In genomic region chr5:64975121-64975520, GRCm38 (mm10) we compare ENCODE assay signal across 29 mouse cellular contexts. TPM values are rescaled to one million over a fixed set of nuclear protein-coding genes. Genes with fewer than 3 reads are reported as not detected.
A peak's percentile ranks its signal among the peaks of the same experiment; 100 is the strongest.
DNase-seq lines count a peak whose midpoint lies in the region; ATAC-seq and TF ChIP-seq lines count a peak whose summit lies in the region.
"Had no signal": no experiment of that assay in that cellular context is flagged by ENCODE, and none has a peak within 500 bp of the region (broad histone marks: within the 10 kb centered on the region; RNA-seq: fewer than 3 reads in every experiment).

No protein-coding gene starts in this region.

- H3K9me3 ChIP-seq in intestine, embryonic 16.5 days (ENCODE audit: control insufficient read depth, low read length): no peaks in the 10 kb centered on the region
- no peaks in the 10 kb centered on the region for H3K9me3 ChIP-seq in intestine, embryonic 15.5 days
- H3K9me3 ChIP-seq in liver, embryonic 16.5 days (replicated peaks; ENCODE audit: control insufficient read depth, low read length): no peaks in the 10 kb centered on the region
- H3K9me3 ChIP-seq in liver, embryonic 11.5 days (ENCODE audit: control insufficient read depth, low read length): no peaks in the 10 kb centered on the region
- no peaks in the 10 kb centered on the region for H3K9me3 ChIP-seq in intestine, postnatal 0 days (ENCODE audit: control insufficient read depth)
- H3K9me3 ChIP-seq: embryonic facial prominence, embryonic 12.5 days; embryonic facial prominence, embryonic 15.5 days; forebrain, embryonic 12.5 days; forebrain, embryonic 15.5 days; heart, embryonic 10.5 days; heart, embryonic 15.5 days; hindbrain, embryonic 10.5 days; hindbrain, embryonic 13.5 days had no signal

- 0 out of 2 replicates have a peak, but pooled peaks have one; percentile 18 for TF ChIP-seq POLR2A in embryonic fibroblast, embryonic 13.5 days (IDR thresholded peaks at IDR 0.05; ENCODE audit: low read depth, low read length)

- H3K36me3 ChIP-seq in intestine, embryonic 16.5 days (ENCODE audit: control insufficient read depth, insufficient read depth, low read length): no peaks in the 10 kb centered on the region
- H3K36me3 ChIP-seq in intestine, embryonic 15.5 days: no peaks in the 10 kb centered on the region
- peaks cover 3% of the 10 kb centered on the region; the same call in 1 of the 2 replicates for H3K36me3 ChIP-seq in liver, embryonic 16.5 days (ENCODE audit: control insufficient read depth, insufficient read depth)
- H3K36me3 ChIP-seq in liver, embryonic 11.5 days (ENCODE audit: control insufficient read depth, insufficient read depth, low read length): no peaks in the 10 kb centered on the region
- peaks cover 5% of the 10 kb centered on the region; the same call in 1 of the 2 replicates for H3K36me3 ChIP-seq in intestine, postnatal 0 days (ENCODE audit: control insufficient read depth, insufficient read depth)
- H3K36me3 ChIP-seq: forebrain, embryonic 12.5 days; forebrain, embryonic 15.5 days; hindbrain, embryonic 10.5 days; hindbrain, embryonic 13.5 days had no signal

- H3K4me3 ChIP-seq in intestine, embryonic 16.5 days (ENCODE audit: low read length): no peak overlapping the region
- no peak overlapping the region for H3K4me3 ChIP-seq in intestine, embryonic 15.5 days (replicated peaks)
- H3K4me3 ChIP-seq in liver, embryonic 16.5 days (ENCODE audit: low read depth, low read length): no peak overlapping the region
- H3K4me3 ChIP-seq in liver, embryonic 11.5 days (ENCODE audit: low read depth, low read length): no peak overlapping the region
- no peak overlapping the region for H3K4me3 ChIP-seq in embryonic fibroblast, embryonic 13.5 days (ENCODE audit: insufficient read depth, low read length)
- H3K4me3 ChIP-seq in intestine, postnatal 0 days (ENCODE audit: low read depth, low read length): no peak overlapping the region
- H3K4me3 ChIP-seq: embryonic facial prominence, embryonic 12.5 days; embryonic facial prominence, embryonic 15.5 days; erythroblast, embryonic 14.5 days; forebrain, embryonic 12.5 days; forebrain, embryonic 15.5 days; gastrocnemius, adult 2 months; heart, embryonic 10.5 days; heart, embryonic 15.5 days; hindbrain, embryonic 10.5 days; hindbrain, embryonic 13.5 days had no signal

- H3K9ac ChIP-seq in intestine, embryonic 16.5 days (ENCODE audit: low read depth, low read length): no peak overlapping the region
- H3K9ac ChIP-seq in intestine, embryonic 15.5 days: no peak overlapping the region
- no peak overlapping the region for H3K9ac ChIP-seq in liver, embryonic 16.5 days (ENCODE audit: low read depth, low read length)
- no peak overlapping the region for H3K9ac ChIP-seq in liver, embryonic 11.5 days (ENCODE audit: low read depth, low read length)
- no peak overlapping the region for H3K9ac ChIP-seq in intestine, postnatal 0 days (ENCODE audit: low read depth, low read length)
- H3K9ac ChIP-seq: embryonic facial prominence, embryonic 12.5 days; embryonic facial prominence, embryonic 15.5 days; forebrain, embryonic 12.5 days; forebrain, embryonic 15.5 days; heart, embryonic 15.5 days; hindbrain, embryonic 13.5 days had no signal

- H3K27ac ChIP-seq in intestine, embryonic 16.5 days (ENCODE audit: low read length): no peak overlapping the region
- H3K27ac ChIP-seq in intestine, embryonic 15.5 days: no peak overlapping the region
- no peak overlapping the region for H3K27ac ChIP-seq in liver, embryonic 16.5 days (ENCODE audit: low read length)
- H3K27ac ChIP-seq in liver, embryonic 11.5 days (ENCODE audit: low read depth, low read length): no peak overlapping the region
- H3K27ac ChIP-seq in embryonic fibroblast, embryonic 13.5 days (ENCODE audit: insufficient read depth, low read length): no peak overlapping the region
- no peak overlapping the region for H3K27ac ChIP-seq in intestine, postnatal 0 days (ENCODE audit: low read depth, low read length)
- H3K27ac ChIP-seq: embryonic facial prominence, embryonic 12.5 days; embryonic facial prominence, embryonic 15.5 days; forebrain, embryonic 12.5 days; forebrain, embryonic 15.5 days; gastrocnemius, adult 2 months; heart, embryonic 10.5 days; heart, embryonic 15.5 days; hindbrain, embryonic 10.5 days; hindbrain, embryonic 13.5 days had no signal

- 0 out of 2 replicates have a peak, but pooled peaks have one; percentile 18 for ATAC-seq in intestine, embryonic 16.5 days
- no peak for ATAC-seq in intestine, embryonic 15.5 days
- ATAC-seq in liver, embryonic 16.5 days (ENCODE audit: low read depth): 0 out of 2 replicates have a peak, but pooled peaks have one; percentile 16
- no peak for ATAC-seq in liver, embryonic 11.5 days (replicated peaks; ENCODE audit: low FRiP score)
- ATAC-seq in intestine, postnatal 0 days: no peak
- ATAC-seq: CD4-positive, CD25-positive, alpha-beta regulatory T cell, adult 4 months; forebrain, embryonic 15.5 days; hindbrain, embryonic 16.5 days had no signal

- H3K4me2 ChIP-seq in intestine, embryonic 16.5 days (ENCODE audit: low read depth, low read length): no peak overlapping the region
- no peak overlapping the region for H3K4me2 ChIP-seq in intestine, embryonic 15.5 days (replicated peaks)
- H3K4me2 ChIP-seq in liver, embryonic 16.5 days (ENCODE audit: low read depth, low read length): no peak overlapping the region
- no peak overlapping the region for H3K4me2 ChIP-seq in liver, embryonic 11.5 days
- 0 out of 2 replicates have a peak overlapping the region, but pooled peaks have one; percentile 13 for H3K4me2 ChIP-seq in intestine, postnatal 0 days (replicated peaks; ENCODE audit: low read depth)
- H3K4me2 ChIP-seq: embryonic facial prominence, embryonic 12.5 days; embryonic facial prominence, embryonic 15.5 days; forebrain, embryonic 12.5 days; forebrain, embryonic 15.5 days; heart, embryonic 15.5 days; hindbrain, embryonic 13.5 days had no signal

- H3K4me1 ChIP-seq in intestine, embryonic 16.5 days (ENCODE audit: control insufficient read depth, insufficient read depth, low read length): peaks cover 11% of the 10 kb centered on the region; the same call in 1 of the 2 replicates
- H3K4me1 ChIP-seq in intestine, embryonic 15.5 days (replicated peaks): 0 out of 2 replicates have a peak, but pooled peaks cover 12% of the 10 kb centered on the region
- no peaks in the 10 kb centered on the region; the same call in 1 of the 2 replicates for H3K4me1 ChIP-seq in liver, embryonic 16.5 days (ENCODE audit: control insufficient read depth, low read depth, low read length)
- H3K4me1 ChIP-seq in liver, embryonic 11.5 days (replicated peaks; ENCODE audit: control insufficient read depth, insufficient read depth, low read length): no peaks in the 10 kb centered on the region
- H3K4me1 ChIP-seq in embryonic fibroblast, embryonic 13.5 days (ENCODE audit: control insufficient read depth, insufficient read depth, low read length): 0 out of 2 replicates have a peak, but pooled peaks cover 6% of the 10 kb centered on the region
- no peaks in the 10 kb centered on the region for H3K4me1 ChIP-seq in intestine, postnatal 0 days (replicated peaks; ENCODE audit: control insufficient read depth, insufficient read depth, low read length)
- H3K4me1 ChIP-seq: embryonic facial prominence, embryonic 15.5 days had no signal

- no peaks in the 10 kb centered on the region for H3K27me3 ChIP-seq in intestine, embryonic 16.5 days (replicated peaks; ENCODE audit: control insufficient read depth, insufficient read depth, low read length)
- no peaks in the 10 kb centered on the region for H3K27me3 ChIP-seq in intestine, embryonic 15.5 days (replicated peaks)
- H3K27me3 ChIP-seq in liver, embryonic 16.5 days (ENCODE audit: control insufficient read depth, insufficient read depth, low read depth, low read length): peaks cover 5% of the 10 kb centered on the region
- H3K27me3 ChIP-seq in liver, embryonic 11.5 days (replicated peaks; ENCODE audit: control insufficient read depth, insufficient read depth, low read length): 0 out of 2 replicates have a peak, but pooled peaks cover 3% of the 10 kb centered on the region
- no peaks in the 10 kb centered on the region for H3K27me3 ChIP-seq in intestine, postnatal 0 days (replicated peaks; ENCODE audit: control insufficient read depth, insufficient read depth, low read length)
- H3K27me3 ChIP-seq: embryonic facial prominence, embryonic 12.5 days; embryonic facial prominence, embryonic 15.5 days; forebrain, embryonic 15.5 days; heart, embryonic 15.5 days had no signal

- DNase-seq in liver, embryonic 11.5 days (ENCODE audit: low spot score): no peak
- DNase-seq in spleen, postnatal 4 days (ENCODE audit: low spot score in 2 of 2): no peak
- DNase-seq: adrenal gland, adult 2 months; adrenal gland, postnatal 14 days; cerebellum, adult 11 months; cerebellum, adult 2 months; cerebellum, adult 9-11 months; cerebellum, postnatal 25 days; gastrocnemius, adult 2 months; gastrocnemius, postnatal 14 days; heart, adult 18-20 months; heart, postnatal 10 days; heart, postnatal 36 days had no signal

- TF ChIP-seq CTCF in embryonic fibroblast, embryonic 13.5 days (IDR thresholded peaks at IDR 0.05; ENCODE audit: borderline replicate concordance, insufficient read depth, low read length): no peak
- no peak for TF ChIP-seq CTCF in intestine, postnatal 0 days (IDR thresholded peaks at IDR 0.05; ENCODE audit: low read depth)

- 64% methylated on average over 5 of the region's 5 CpGs for WGBS in intestine, embryonic 16.5 days
- WGBS in intestine, embryonic 15.5 days: 69% methylated on average over 5 of the region's 5 CpGs
- 65% methylated on average over 5 of the region's 5 CpGs for WGBS in liver, embryonic 16.5 days (ENCODE audit: insufficient replicate concordance)
- 70% methylated on average over 5 of the region's 5 CpGs for WGBS in liver, embryonic 11.5 days
- WGBS in intestine, postnatal 0 days: 50% methylated on average over 5 of the region's 5 CpGs

RNA-seq across cellular contexts. Expression of gene Fam114a1, which starts 5.2 kb away (rescaled TPM):
- 38.5 and 38.8 TPM in 2 replicates for polyA plus RNA-seq in intestine, embryonic 16.5 days (2015; fragmentation: Nextera tagmentation; extraction: Ambion mirVana)
- 38.2 and 40.2 TPM in 2 replicates for polyA plus RNA-seq in intestine, embryonic 15.5 days (2015; fragmentation: Nextera tagmentation; extraction: Ambion mirVana)
- polyA plus RNA-seq in liver, embryonic 16.5 days (2015; fragmentation: Nextera tagmentation; extraction: Ambion mirVana): 12.9 and 13.3 TPM in 2 replicates
- 18.5 and 21.1 TPM in 2 replicates for polyA plus RNA-seq in liver, embryonic 11.5 days (2014; fragmentation: Nextera tagmentation; extraction: Ambion mirVana)
- polyA plus RNA-seq in embryonic fibroblast, embryonic 13.5 days (2011; ENCODE audit: insufficient read length, low read depth, missing spikeins): 153 and 177 TPM in 2 replicates
- polyA plus RNA-seq in intestine, postnatal 0 days (2015; fragmentation: Nextera tagmentation; extraction: Ambion mirVana): 30.5 and 31.8 TPM in 2 replicates
- polyA plus RNA-seq: erythroblast, embryonic 14.5 days had no signal

RNA-seq across cellular contexts. Expression of gene Tlr6, which starts 15.2 kb away (rescaled TPM):
- 0.54 and 1.1 TPM in 2 replicates for polyA plus RNA-seq in intestine, embryonic 16.5 days (2015; fragmentation: Nextera tagmentation; extraction: Ambion mirVana)
- polyA plus RNA-seq in intestine, embryonic 15.5 days (2015; fragmentation: Nextera tagmentation; extraction: Ambion mirVana): 0.42 and 0.59 TPM in 2 replicates
- polyA plus RNA-seq in liver, embryonic 16.5 days (2015; fragmentation: Nextera tagmentation; extraction: Ambion mirVana): 0.42 and 0.89 TPM in 2 replicates
- 0.26 and 0.66 TPM in 2 replicates for polyA plus RNA-seq in liver, embryonic 11.5 days (2014; fragmentation: Nextera tagmentation; extraction: Ambion mirVana)
- polyA plus RNA-seq in embryonic fibroblast, embryonic 13.5 days (2011; ENCODE audit: insufficient read length, low read depth, missing spikeins): 2.3 and 2.8 TPM in 2 replicates
- polyA plus RNA-seq in intestine, postnatal 0 days (2015; fragmentation: Nextera tagmentation; extraction: Ambion mirVana): 0.27 and 0.43 TPM in 2 replicates
- polyA plus RNA-seq: erythroblast, embryonic 14.5 days had no signal

RNA-seq across cellular contexts. Expression of gene Tlr1, which starts 41.8 kb away (rescaled TPM):
- polyA plus RNA-seq in intestine, embryonic 16.5 days (2015; fragmentation: Nextera tagmentation; extraction: Ambion mirVana): 1.3 TPM in 2 replicates
- polyA plus RNA-seq in intestine, embryonic 15.5 days (2015; fragmentation: Nextera tagmentation; extraction: Ambion mirVana): 1.0 and 1.3 TPM in 2 replicates
- polyA plus RNA-seq in liver, embryonic 16.5 days (2015; fragmentation: Nextera tagmentation; extraction: Ambion mirVana): 0.86 and 1.5 TPM in 2 replicates
- 0.55 and 0.78 TPM in 2 replicates for polyA plus RNA-seq in liver, embryonic 11.5 days (2014; fragmentation: Nextera tagmentation; extraction: Ambion mirVana)
- polyA plus RNA-seq in embryonic fibroblast, embryonic 13.5 days (2011; ENCODE audit: insufficient read length, low read depth, missing spikeins): 0.23 and 1.1 TPM in 2 replicates
- 1.0 and 1.6 TPM in 2 replicates for polyA plus RNA-seq in intestine, postnatal 0 days (2015; fragmentation: Nextera tagmentation; extraction: Ambion mirVana)
- polyA plus RNA-seq: erythroblast, embryonic 14.5 days had no signal

Comparison
In these comparisons a context has a peak if more than half of its experiments do, and no peak if none do; other contexts are left out.
1. ATAC-seq: peak in intestine, embryonic 16.5 days (single experiment) and liver, embryonic 16.5 days (single experiment); none in intestine, embryonic 15.5 days (single experiment), liver, embryonic 11.5 days (single experiment) and intestine, postnatal 0 days (single experiment).